Mouse (Mus musculus) fat pad, adult 2 months (tissue): ENCODE results near the gene Chrnb4.

Experiments
- DNase-seq: peaks from one replicate; pipeline ENCODE4 v3.0.0-alpha.2; 2011; ENCODE audit warnings: low read depth, low spot score; ENCODE audit errors: extremely low read depth

Chrnb4 gene

DNA sequence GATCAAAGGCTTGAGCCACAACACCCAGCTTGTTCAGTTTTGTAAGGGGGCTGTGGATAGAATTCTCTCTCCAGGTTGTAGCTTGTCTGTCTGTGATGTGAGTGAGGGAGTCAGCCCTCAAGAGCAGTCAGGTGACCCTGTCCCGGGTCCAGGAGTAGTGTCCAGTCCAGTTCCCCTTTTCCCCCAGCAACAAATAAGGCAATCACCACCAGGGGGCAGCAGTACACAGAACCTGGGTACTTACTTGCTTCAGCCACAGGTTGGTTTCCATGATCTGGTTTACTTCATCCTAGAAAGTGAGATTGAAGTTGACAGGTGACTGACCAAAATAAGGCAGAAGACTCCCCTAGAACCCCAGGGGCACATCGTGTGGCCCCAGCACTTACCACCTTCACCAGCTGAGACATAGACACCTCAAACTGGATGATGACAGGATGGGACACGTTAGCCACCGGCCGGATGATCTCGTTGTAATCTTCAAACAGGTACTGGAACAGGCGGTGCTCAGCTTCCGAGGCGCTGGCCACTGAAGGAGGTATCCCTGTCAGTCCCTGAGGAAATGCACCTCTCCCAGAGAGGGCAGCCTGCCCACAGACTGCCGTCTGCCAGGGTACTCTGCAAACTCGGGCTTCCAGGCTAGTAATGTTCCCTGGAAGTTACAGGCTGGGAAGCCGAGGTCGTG lies 24.5 kb downstream of the Chrnb4 start:
- DNase-seq = no peak

GRCm38 (mm10) chr9:55023326-55023725 lies 25.3 kb downstream of the Chrnb4 start:
- no peak for DNase-seq

- DNase-seq = no peak
Observed at GRCm38 (mm10) chr9:55016926-55017325, 31.7 kb downstream of the Chrnb4 start.

- DNase-seq = no peak
Observed at GRCm38 (mm10) chr9:55010588-55011350, 37.8 kb downstream of the Chrnb4 start.

GRCm38 (mm10) chr9:55009692-55010091 lies 38.9 kb downstream of the Chrnb4 start:
- DNase-seq = no peak

GRCm38 (mm10) chr9:55003609-55004008 lies 45.0 kb downstream of the Chrnb4 start:
- DNase-seq = no peak

DNA sequence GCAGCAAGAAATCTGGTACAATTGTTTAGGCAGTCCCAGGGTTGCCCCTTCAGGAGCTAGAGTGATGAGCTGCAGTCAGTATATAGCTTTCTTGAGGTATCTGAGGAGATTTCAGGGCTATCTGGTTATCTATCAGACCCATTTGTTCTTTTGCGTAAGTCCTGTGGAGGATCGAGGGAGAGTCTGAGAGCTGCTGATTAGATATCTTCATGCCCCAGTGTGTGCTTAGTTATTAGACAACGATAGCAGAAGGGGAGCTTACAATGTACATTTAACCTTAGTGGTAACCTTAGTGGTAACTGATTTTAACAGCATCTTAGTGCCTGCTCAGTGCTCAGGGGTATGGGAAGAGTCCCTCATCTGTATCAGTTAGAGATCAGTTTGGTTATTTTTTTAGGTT lies 52.9 kb downstream of the Chrnb4 start:
- DNase-seq = no peak

GRCm38 (mm10) chr9:54994381-54994780 lies 54.2 kb downstream of the Chrnb4 start:
- no peak for DNase-seq

GRCm38 (mm10) chr9:54990362-54990761 lies 58.2 kb downstream of the Chrnb4 start:
- DNase-seq = no peak

DNA sequence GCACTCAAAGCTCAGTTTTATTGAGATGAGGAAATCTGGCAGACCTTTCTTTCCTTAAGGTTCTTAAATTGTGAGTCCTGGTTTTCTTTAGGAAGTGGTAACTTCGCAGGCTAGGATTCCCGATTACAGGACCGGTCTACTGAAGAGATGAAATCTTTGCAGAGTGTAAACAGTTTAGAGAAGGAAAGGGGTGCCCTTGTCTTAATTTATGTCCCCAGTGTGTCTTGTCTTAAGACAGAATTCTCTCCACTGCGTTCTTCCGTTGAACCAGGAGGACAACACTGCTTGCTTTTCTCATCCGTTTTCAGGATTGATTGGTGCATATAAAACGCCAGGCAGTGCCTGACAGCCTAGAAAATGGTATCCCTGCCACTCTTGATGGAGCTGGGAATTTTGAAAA lies 66.2 kb downstream of the Chrnb4 start:
- DNase-seq = no peak

DNA sequence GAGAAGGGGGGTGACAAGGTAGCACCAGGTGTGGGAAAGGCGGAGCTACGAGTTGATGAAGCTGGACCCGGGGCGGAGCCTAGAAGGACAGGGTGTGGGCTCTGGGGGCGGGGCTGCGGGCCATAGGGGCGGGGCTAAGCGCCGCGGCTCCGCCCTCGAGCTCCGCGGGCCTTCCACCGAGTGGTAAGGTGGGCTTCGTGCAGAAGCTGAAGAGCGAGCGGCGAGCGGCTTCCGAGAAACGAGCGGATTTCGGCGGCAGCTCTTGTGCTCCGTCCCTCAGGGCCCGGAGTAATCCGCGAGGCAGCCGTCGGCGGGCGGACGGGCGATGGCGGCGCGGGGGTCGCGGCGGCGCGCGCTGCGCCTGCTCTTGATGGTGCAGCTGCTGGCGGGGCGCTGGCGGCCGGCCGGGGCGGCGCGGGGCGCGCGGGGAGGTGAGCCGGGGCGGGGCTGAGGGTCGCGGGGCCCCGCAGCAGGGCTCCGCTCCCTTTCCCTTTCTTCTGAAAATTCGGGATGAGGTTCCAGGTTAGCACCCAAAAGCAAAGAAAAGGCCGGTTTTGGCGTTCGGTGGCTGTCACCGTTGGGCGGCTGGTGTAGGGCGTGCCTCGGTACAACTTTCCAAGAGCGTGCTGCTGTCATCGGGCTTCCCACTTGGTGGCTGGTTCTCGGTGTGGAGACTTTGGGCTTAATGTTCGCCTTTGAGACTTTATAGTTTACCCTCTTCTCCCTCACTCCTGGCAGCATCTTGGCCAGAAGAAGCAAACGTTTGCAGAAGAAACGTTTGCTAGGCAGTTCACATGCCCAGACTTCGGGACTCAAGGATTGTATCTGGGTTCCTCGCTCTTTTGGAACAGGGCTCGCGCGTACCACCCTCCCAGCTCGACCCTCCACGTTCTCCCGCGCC lies 67.0 kb downstream of the Chrnb4 start:
- DNase-seq = no peak

- no peak for DNase-seq
Observed at GRCm38 (mm10) chr9:54980674-54981073, 67.9 kb downstream of the Chrnb4 start, which contains the start of gene Chrna5. Chrna5 (plus strand) TSS chr9:54980880.
